ENCODE assay signal across 1 mouse cellular context in genomic region chr17:46728496-46728895, GRCm38 (mm10).
TF ChIP-seq lines count a peak whose summit lies in the region.

No protein-coding gene starts in this region.

TF ChIP-seq in ES-E14, 5 proteins besides CTCF, POLR2A, EP300 and RAD21 (continued from another document):
- no peak for TF ChIP-seq CHD2 (IDR thresholded peaks at IDR 0.05; ENCODE audit: low read depth, low read length)
- no peak for TF ChIP-seq ZNF384 (IDR thresholded peaks at IDR 0.05; ENCODE audit: low read depth, low read length)
